Mouse (Mus musculus): Measurements from ENCODE around the gene Ddost. TPM values are rescaled to one million over a fixed set of nuclear protein-coding genes. Genes with fewer than 3 reads are reported as not detected.
"Not testable (repeated sequence)": the region's sequence is repeated elsewhere in the genome, so short reads cannot be mapped to it uniquely, and the experiment has no call there.

The Ddost gene
- polyA plus RNA-seq, 1 experiment from 2014 or later: 176 TPM

DNA sequence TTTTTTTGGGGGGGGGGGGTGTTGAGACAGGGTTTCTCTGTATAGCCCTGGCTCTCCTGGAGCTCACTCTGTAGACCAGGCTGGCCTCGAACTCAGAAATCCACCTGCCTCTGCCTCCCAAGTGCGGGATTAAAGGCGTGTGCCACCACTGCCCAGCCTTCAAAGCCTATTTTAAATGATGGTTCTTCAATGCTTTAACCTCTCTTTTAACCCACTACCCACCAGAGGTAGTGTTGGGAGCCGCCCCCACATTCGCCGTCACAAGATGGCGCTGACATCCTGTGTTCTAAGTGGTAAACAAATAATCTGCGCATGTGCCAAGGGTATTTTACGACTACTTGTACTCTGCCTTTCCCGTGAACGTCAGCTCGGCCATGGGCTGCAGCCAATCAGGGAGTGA is 22.6 kb downstream of the Ddost start:
- peaks cover 16% of the 10 kb centered on the region for H3K27me3 ChIP-seq
- not testable (repeated sequence) for H3K4me3 ChIP-seq; H3K36me3 ChIP-seq (ENCODE audit: poor library complexity, severe bottlenecking); ATAC-seq; H3K9me3 ChIP-seq (replicated peaks); H3K9ac ChIP-seq; H3K27ac ChIP-seq; H3K4me2 ChIP-seq
- 59% methylated on average over 9 of the region's 12 CpGs for whole genome bisulfite sequencing
- peaks cover 25% of the 10 kb centered on the region for H3K4me1 ChIP-seq

GRCm38 (mm10) chr4:138327891-138328470 is 23.5 kb downstream of the Ddost start:
- Histone ChIP-seq H3K27ac (no peak overlapping the region), H3K4me2 (peak overlapping the region; percentile 55), H3K4me3 (peak overlapping the region; percentile 34), H3K36me3 (ENCODE audit: poor library complexity, severe bottlenecking) (no peaks in the 10 kb centered on the region), H3K9ac (no peak overlapping the region), H3K4me1 (peaks cover 17% of the 10 kb centered on the region), H3K27me3 (peaks cover 16% of the 10 kb centered on the region), H3K9me3 (replicated peaks) (no peaks in the 10 kb centered on the region)
- no peak for ATAC-seq
- 71% methylated on average over 7 of the region's 7 CpGs for WGBS

GRCm38 (mm10) chr4:138330264-138330671 is 25.7 kb downstream of the Ddost start:
- H3K4me3 ChIP-seq: no peak overlapping the region
- no peaks in the 10 kb centered on the region for H3K9me3 ChIP-seq (replicated peaks)
- H3K4me1 ChIP-seq: peaks cover 2% of the 10 kb centered on the region; the same call in 1 of the 2 replicates
- no peak for ATAC-seq
- H3K9ac ChIP-seq: no peak overlapping the region
- H3K27ac ChIP-seq: no peak overlapping the region
- H3K36me3 ChIP-seq (ENCODE audit: poor library complexity, severe bottlenecking): no peaks in the 10 kb centered on the region
- peaks cover 16% of the 10 kb centered on the region for H3K27me3 ChIP-seq
- H3K4me2 ChIP-seq: 0 out of 2 replicates have a peak overlapping the region, but pooled peaks have one; percentile 1
- 18% methylated on average over 15 of the region's 15 CpGs for WGBS

GRCm38 (mm10) chr4:138331647-138332046 is 27.1 kb downstream of the Ddost start:
- WGBS: 81% methylated on average over 9 of the region's 9 CpGs
- H3K36me3 ChIP-seq (ENCODE audit: poor library complexity, severe bottlenecking): no peaks in the 10 kb centered on the region
- no peak overlapping the region for H3K9ac ChIP-seq
- H3K9me3 ChIP-seq (replicated peaks): no peaks in the 10 kb centered on the region
- H3K27ac ChIP-seq: no peak overlapping the region
- H3K4me3 ChIP-seq: no peak overlapping the region
- peaks cover 16% of the 10 kb centered on the region for H3K27me3 ChIP-seq
- no peak overlapping the region for H3K4me2 ChIP-seq
- H3K4me1 ChIP-seq: no peaks in the 10 kb centered on the region
- ATAC-seq: no peak

GRCm38 (mm10) chr4:138333135-138333534 is 28.6 kb downstream of the Ddost start:
- 87% methylated on average over 4 of the region's 4 CpGs for WGBS
- Histone ChIP-seq H3K27ac (no peak overlapping the region), H3K4me3 (no peak overlapping the region), H3K4me1 (no peaks in the 10 kb centered on the region), H3K4me2 (no peak overlapping the region), H3K9ac (no peak overlapping the region), H3K9me3 (replicated peaks) (no peaks in the 10 kb centered on the region), H3K36me3 (ENCODE audit: poor library complexity, severe bottlenecking) (no peaks in the 10 kb centered on the region), H3K27me3 (peaks cover 16% of the 10 kb centered on the region)
- ATAC-seq: no peak

DNA sequence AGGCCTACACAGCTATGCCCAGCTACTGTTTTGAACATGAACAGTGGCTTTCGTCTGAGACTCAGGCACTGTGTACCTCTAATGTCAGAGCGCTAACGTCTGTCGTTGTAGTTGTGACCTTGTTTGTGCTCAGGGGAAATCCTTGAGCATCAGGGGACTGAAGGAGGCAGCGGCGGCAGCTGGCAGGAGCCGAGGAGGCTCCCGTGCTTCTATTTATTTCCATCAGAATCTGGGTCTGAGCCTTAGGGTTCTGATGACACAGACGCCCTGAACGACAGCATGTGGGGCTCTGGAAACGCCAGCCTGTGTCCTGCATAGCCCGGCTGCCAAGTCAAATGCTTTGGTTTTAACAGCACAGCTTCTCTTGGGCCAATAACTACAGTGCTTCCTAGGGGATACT is 30.5 kb downstream of the Ddost start:
- WGBS: 85% methylated on average over 12 of the region's 12 CpGs
- Histone ChIP-seq H3K9me3 (replicated peaks) (no peaks in the 10 kb centered on the region), H3K4me1 (no peaks in the 10 kb centered on the region), H3K27me3 (peaks cover 16% of the 10 kb centered on the region), H3K36me3 (ENCODE audit: poor library complexity, severe bottlenecking) (no peaks in the 10 kb centered on the region), H3K4me2 (no peak overlapping the region), H3K27ac (no peak overlapping the region), H3K4me3 (no peak overlapping the region), H3K9ac (no peak overlapping the region)
- ATAC-seq: no peak

GRCm38 (mm10) chr4:138335648-138336047 is 31.1 kb downstream of the Ddost start:
- 91% methylated on average over 6 of the region's 6 CpGs for WGBS
- no peak for ATAC-seq
- H3K4me3 ChIP-seq: no peak overlapping the region
- no peak overlapping the region for H3K9ac ChIP-seq
- peaks cover 10% of the 10 kb centered on the region for H3K27me3 ChIP-seq
- no peak overlapping the region for H3K4me2 ChIP-seq
- no peaks in the 10 kb centered on the region for H3K36me3 ChIP-seq (ENCODE audit: poor library complexity, severe bottlenecking)
- no peaks in the 10 kb centered on the region for H3K9me3 ChIP-seq (replicated peaks)
- no peak overlapping the region for H3K27ac ChIP-seq
- no peaks in the 10 kb centered on the region for H3K4me1 ChIP-seq

DNA sequence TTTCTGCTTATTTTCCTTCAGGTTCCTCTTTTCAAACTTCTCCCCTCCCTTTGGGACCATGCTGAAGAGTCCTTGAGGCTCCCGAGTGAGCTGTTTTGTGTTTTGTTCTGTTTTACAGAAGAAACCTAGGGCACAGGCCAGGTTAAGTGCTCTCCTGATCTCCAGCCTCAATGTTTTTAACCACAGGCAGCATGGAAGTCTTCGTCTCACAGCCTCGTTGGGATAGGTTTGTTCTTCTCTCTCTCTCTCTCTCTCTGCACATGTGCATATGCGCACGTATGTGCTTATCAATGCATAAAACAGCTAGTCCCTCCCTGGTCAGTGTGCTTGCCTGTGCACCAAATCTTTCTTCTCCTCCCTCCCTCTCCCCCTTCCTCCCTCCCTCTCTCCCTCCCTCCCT is 32.3 kb downstream of the Ddost start:
- no peaks in the 10 kb centered on the region for H3K27me3 ChIP-seq
- WGBS: 75% methylated on average over 5 of the region's 5 CpGs
- no peaks in the 10 kb centered on the region for H3K36me3 ChIP-seq (ENCODE audit: poor library complexity, severe bottlenecking)
- no peak overlapping the region for H3K4me2 ChIP-seq
- H3K9ac ChIP-seq: no peak overlapping the region
- ATAC-seq: no peak
- H3K4me3 ChIP-seq: no peak overlapping the region
- no peak overlapping the region for H3K27ac ChIP-seq
- H3K4me1 ChIP-seq: no peaks in the 10 kb centered on the region
- H3K9me3 ChIP-seq (replicated peaks): no peaks in the 10 kb centered on the region

- no peak for ATAC-seq
- Histone ChIP-seq H3K9me3 (replicated peaks) (no peaks in the 10 kb centered on the region), H3K27me3 (no peaks in the 10 kb centered on the region), H3K36me3 (ENCODE audit: poor library complexity, severe bottlenecking) (no peaks in the 10 kb centered on the region), H3K27ac (no peak overlapping the region), H3K4me3 (no peak overlapping the region), H3K4me2 (no peak overlapping the region), H3K4me1 (no peaks in the 10 kb centered on the region), H3K9ac (no peak overlapping the region)
- WGBS: 82% methylated on average over 9 of the region's 9 CpGs
These were observed 32.8 kb downstream of the Ddost start for GRCm38 (mm10) chr4:138337341-138337740.

DNA sequence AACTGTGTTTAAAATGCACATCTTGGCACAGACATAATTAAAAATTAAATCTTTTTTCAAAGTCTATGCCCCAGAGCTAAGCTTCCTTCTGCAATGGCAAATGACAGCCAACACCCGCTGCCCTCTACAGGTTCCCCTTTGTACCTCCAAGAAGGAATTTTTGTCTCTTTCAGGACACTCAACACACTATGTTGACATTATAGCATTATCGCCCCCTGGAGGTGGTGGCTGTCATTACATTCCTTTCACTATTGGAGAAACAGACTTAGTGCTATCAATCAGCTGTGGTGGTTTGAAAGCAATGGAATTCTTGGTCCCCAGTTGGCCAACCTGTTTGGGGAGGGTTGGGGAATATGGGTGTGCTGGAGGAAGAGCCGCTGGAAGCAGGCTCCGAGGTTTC is 35.4 kb downstream of the Ddost start:
- H3K9ac ChIP-seq: no peak overlapping the region
- 28% methylated on average over 4 of the region's 4 CpGs for WGBS
- no peaks in the 10 kb centered on the region for H3K36me3 ChIP-seq (ENCODE audit: poor library complexity, severe bottlenecking)
- H3K27ac ChIP-seq: no peak overlapping the region
- H3K4me3 ChIP-seq: no peak overlapping the region
- no peak for ATAC-seq
- H3K9me3 ChIP-seq (replicated peaks): no peaks in the 10 kb centered on the region
- no peaks in the 10 kb centered on the region for H3K27me3 ChIP-seq
- H3K4me1 ChIP-seq: no peaks in the 10 kb centered on the region
- H3K4me2 ChIP-seq: no peak overlapping the region

DNA sequence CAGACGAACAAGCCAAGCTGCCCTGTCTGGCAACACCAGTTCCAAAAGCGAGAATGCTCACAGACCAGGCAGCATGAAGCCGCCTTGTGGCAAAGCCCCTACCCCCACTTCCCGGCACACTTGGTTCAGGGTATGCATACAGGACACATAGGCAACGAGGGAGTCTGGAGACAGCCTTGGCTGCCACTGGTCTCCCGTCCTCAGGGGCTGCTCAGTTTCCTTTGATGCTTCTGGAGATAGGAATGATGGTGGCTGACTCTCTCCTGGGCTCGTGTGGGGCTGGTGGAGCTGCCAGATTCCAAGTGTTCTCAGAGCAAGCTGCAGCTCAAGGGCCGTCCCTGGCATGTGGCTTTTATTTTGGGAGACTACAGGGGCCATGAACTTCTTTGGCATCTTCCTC is 36.9 kb downstream of the Ddost start:
- WGBS: 71% methylated on average over 8 of the region's 8 CpGs
- Histone ChIP-seq H3K4me1 (no peaks in the 10 kb centered on the region), H3K9me3 (replicated peaks) (no peaks in the 10 kb centered on the region), H3K36me3 (ENCODE audit: poor library complexity, severe bottlenecking) (no peaks in the 10 kb centered on the region), H3K4me3 (no peak overlapping the region), H3K9ac (no peak overlapping the region), H3K4me2 (no peak overlapping the region), H3K27me3 (no peaks in the 10 kb centered on the region), H3K27ac (no peak overlapping the region)
- ATAC-seq: no peak

DNA sequence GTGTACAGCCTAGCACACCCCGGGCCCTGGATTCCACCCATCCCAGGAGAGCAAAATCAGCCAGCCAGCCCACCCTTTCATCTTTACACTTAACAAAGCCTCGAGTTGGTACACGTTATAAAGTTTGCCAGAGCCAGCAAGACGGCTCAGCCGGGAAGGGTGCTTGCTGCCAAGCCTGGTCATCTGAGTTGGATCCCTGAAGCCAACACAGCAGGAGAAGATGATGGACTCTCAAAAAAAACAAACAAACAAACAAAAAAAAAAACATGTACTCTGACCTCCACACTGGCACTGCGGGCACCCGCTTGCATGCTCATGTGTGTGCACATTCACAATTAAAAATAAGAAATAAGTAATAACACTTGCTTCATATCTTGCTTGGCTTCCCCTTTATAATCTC is 37.5 kb downstream of the Ddost start:
- Histone ChIP-seq H3K27me3 (no peaks in the 10 kb centered on the region), H3K9me3 (replicated peaks) (no peaks in the 10 kb centered on the region), H3K9ac (no peak overlapping the region), H3K4me3 (no peak overlapping the region), H3K36me3 (ENCODE audit: poor library complexity, severe bottlenecking) (no peaks in the 10 kb centered on the region), H3K4me2 (no peak overlapping the region), H3K27ac (no peak overlapping the region), H3K4me1 (no peaks in the 10 kb centered on the region)
- no peak for ATAC-seq
- 72% methylated on average over 7 of the region's 7 CpGs for WGBS

DNA sequence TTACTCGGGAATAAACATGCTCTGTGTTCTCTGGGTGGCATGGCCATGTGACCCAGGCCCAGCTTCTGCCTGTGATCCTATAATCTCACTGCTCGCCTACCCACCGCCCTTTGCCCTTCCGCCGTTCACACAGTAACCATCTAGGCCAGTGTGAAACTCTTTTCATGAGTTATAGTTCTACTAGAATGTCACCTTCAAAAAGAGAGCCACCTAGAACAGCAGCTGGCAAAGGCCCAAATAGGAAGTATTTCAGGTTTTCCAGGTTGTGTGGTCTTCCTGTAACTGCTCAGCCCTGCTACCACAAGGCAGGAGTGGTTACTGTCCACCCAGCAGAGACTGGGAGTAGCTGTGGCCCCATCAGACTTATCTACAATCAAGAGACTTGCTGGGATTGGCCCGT is 38.2 kb downstream of the Ddost start:
- Histone ChIP-seq H3K4me2 (no peak overlapping the region), H3K4me3 (no peak overlapping the region), H3K27me3 (no peaks in the 10 kb centered on the region), H3K9ac (no peak overlapping the region), H3K27ac (no peak overlapping the region), H3K4me1 (no peaks in the 10 kb centered on the region), H3K36me3 (ENCODE audit: poor library complexity, severe bottlenecking) (no peaks in the 10 kb centered on the region), H3K9me3 (replicated peaks) (no peaks in the 10 kb centered on the region)
- WGBS: 86% methylated on average over 6 of the region's 6 CpGs
- ATAC-seq: no peak

Measured in forebrain, embryonic 13.5 days (tissue).